Mouse (Mus musculus) embryo, embryonic 10 days (tissue): ENCODE data around the gene Cmya5.

Source experiments
- DNase-seq: peaks from one replicate; pipeline ENCODE4 v3.0.0-alpha.2; 2015; ENCODE audit warnings: low spot score

The Cmya5 gene

GRCm38 (mm10) chr13:93061311-93061710 is 83.2 kb downstream of the Cmya5 start:
- no peak for DNase-seq

- no peak for DNase-seq
Measured at GRCm38 (mm10) chr13:93060437-93060836, 84.1 kb downstream of the Cmya5 start.

DNA sequence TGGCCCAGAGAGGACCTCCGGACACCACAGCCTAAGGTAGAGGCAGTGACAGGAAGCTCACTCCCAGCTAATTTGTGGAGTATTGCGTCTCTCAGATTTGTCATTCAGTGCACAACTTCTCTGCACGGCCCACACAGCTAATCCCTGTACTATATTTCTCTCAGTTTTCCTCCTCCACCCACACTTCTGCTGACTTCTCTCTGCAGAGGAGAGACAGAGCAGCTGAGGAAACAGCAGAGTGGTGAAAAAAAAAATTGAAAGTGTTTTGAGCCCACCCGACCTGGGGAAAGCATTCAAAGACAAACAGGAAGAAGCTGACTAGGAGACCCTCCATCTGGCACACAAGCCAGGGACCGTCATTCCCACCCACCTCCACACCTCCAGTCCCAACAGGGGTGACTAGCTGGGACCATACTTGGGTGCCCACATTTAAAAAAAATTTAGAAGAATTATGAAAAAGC is 85.9 kb downstream of the Cmya5 start:
- DNase-seq = no peak

GRCm38 (mm10) chr13:93057492-93058260 is 86.8 kb downstream of the Cmya5 start:
- no peak for DNase-seq

DNA sequence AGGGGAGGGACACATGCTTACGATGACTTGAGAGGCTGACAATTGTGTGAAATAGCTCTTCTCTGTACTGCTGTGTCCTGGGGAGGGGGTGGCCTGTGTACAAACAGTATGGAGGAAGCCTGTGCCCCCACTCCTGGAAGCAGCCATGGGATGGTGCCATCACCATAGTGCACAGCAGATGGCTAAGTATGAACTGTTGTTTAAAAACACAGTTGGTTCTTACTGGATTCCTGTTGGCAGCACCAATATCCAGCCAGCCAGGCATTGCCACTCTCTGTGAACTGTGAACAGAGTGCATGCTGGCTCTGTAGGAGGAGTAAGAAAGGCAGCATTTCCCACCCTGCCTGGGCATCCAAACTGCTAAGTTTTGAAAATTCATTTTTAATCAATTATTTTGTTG is 88.4 kb downstream of the Cmya5 start:
- DNase-seq = no peak

DNA sequence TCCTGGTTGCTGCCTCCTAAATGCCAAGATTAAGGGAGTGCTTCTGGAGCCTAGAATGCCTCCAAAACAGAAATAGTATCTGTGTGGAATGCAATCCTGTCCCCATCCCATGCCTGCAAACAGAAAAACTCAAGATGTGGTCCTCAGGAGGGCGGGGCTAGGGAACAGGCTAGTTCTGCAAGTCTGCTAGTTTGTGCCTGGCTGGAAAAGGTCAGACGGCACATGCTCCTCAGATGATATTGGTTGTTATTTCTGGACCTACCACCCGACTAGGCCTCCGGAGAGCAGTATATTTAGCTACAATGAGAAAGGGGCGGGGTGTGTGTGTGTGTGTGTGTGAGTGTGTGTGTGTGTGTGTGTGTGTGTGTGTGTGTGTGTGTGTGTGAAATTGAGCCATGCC is 93.0 kb downstream of the Cmya5 start:
- no peak for DNase-seq

DNA sequence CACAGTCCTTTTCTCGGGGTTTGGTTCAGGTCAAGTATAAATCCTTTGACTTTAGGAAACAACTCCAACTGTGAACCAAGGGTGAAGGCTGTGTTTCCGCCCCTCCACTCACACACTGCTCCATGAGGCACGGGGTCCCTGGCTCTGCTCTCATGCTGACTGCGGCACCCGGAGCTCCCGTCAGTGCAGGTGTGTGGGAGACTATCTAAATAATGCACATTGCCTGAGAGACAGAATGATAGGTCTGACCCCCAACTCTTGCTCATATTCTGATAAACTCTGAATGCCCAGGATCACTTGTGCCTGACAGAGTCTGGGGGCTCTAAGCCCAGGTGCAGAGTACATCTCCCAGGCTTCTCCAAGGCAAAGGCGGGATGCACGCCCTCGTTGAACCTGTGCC is 103.5 kb downstream of the Cmya5 start:
- no peak for DNase-seq

DNA sequence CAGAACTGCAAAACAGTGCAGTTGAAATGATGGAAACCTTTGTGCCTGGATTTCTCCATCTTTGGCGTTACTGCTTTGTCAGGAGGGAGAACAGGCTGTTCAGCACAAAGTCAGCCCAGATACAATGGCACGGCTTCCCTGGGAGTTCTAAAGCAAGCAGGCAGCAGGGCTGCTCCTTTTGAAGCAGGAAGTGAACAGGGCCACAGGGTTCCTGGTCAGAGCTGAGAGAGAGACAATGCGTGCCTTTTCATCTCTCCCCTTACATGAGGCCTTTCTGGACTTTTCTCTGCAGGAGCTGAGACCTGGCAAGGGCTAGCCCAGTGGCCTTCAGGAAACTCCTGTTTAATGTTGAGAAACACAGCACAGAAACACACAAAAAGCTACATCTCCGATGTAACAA is 108.3 kb downstream of the Cmya5 start:
- no peak for DNase-seq

DNA sequence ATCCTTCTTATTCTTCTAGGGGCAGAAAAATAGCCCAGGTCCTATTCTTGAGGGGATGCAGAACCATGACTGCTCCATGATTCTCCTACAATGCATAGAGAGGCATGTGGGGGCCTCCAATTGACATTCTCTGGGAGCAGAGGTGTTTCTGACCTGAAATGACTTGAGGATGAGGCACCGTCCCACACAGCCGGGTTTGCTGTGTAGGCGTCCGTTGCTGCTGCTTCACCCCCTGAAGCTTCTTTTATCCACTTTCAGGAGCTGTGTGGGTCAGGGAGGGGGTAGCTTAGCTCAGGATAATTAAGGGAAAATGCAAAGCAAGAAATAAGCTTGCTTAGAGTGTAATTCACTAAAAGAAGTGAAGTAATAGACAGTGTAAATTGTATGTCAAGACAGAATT is 115.2 kb downstream of the Cmya5 start:
- no peak for DNase-seq

DNA sequence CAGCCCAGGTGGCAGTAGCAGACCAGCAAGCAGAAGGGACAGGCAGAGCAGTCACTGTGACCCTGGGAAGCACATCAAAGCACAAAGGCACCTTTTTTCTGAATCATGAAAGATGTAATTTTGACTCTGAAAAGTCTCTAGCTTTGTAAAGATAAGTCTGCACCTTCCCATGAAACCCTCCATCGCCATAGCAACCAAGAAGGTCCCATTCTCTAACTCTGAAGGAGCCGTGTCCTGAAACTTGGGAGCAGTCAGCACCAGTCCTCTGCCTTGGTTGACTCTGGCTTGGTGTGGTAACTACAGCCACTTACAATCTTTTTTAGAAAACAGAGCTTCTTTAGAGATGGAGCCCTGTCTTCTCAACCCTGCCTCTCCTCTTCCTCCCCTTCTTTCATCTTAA is 119.7 kb downstream of the Cmya5 start:
- no peak for DNase-seq

- DNase-seq = peak; percentile 35
Measured at GRCm38 (mm10) chr13:93022158-93022557, 122.4 kb downstream of the Cmya5 start.

GRCm38 (mm10) chr13:93012952-93013351 is 131.6 kb downstream of the Cmya5 start:
- DNase-seq = peak; percentile 3

DNA sequence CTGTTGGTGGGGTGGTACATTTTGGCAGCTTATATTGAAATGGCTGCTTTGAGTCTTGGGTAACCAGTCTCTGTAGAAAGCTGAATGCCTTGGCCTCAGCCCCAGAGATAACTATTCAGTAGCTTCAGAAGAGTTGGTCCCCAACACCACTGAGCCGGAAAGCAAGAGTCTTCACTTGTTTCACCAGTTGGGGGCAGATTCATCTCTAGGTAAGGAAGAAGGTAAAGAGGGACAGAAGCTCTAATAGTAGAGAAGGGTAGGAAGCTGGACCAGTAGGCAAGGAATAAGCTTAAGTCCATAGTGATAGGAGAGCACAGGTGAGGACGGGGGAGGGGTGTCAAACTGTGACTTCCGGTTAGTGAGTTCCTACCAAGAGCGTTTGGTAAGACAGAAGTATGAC is 133.2 kb downstream of the Cmya5 start:
- DNase-seq = no peak

GRCm38 (mm10) chr13:93010524-93010923 is 134.0 kb downstream of the Cmya5 start:
- DNase-seq = peak; percentile 1

GRCm38 (mm10) chr13:93007078-93007477 is 137.4 kb downstream of the Cmya5 start:
- DNase-seq = no peak

DNA sequence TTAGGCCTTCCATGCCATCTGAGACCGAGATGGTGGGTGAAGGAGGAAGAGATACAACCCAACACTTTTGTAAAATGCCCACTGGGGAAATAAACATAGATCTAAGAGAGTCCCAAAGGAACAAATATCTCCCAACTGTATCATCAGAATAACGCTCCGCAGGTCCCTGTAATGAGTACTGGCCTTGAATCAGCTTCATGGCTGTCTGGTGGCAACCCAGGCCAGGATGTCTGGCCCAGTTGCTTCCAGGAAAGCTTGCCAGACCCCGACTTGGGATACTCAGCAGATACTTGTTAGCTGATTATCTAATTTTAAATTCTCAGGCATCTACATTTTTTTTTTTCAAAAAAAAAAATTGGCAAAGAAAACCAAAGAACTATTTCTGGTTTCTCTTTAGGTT is 138.2 kb downstream of the Cmya5 start:
- no peak for DNase-seq

- DNase-seq = no peak
Measured at GRCm38 (mm10) chr13:93004003-93004402, 140.5 kb downstream of the Cmya5 start.

GRCm38 (mm10) chr13:93002456-93002855 is 142.1 kb downstream of the Cmya5 start:
- DNase-seq = no peak

DNA sequence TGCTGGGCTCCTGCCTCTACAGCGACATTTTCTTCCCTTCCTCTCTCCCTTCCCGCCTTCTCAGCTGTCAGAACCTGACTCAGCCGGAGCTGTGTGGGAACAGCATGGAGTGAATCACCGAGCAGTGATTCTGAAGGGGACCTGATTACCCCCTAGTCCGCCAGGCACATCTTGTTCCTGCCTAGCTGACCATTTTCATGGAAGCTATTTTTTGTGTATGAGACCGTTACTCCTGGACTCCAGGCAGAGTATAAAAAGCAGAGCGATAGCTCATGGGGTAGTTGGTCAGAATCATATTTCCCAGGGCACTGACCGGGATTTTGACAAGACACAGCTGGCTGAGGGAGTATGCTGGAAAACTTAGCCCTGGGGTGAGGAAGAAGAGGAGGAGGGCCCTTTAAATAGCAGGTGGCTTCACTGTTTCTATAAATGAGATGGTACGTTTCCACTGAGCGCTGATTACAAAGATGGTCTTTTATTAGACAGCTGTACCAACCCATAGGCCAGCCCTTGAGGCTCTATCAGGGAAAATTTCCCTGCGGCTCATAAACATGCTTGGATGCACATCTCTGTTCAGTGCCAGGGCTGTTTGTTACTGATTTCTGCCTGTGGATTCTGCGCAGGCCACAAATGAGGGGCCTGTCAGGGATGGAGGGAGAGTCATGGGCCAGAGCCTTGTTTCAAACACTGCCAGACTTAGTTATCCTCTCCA is 143.7 kb downstream of the Cmya5 start:
- no peak for DNase-seq

DNA sequence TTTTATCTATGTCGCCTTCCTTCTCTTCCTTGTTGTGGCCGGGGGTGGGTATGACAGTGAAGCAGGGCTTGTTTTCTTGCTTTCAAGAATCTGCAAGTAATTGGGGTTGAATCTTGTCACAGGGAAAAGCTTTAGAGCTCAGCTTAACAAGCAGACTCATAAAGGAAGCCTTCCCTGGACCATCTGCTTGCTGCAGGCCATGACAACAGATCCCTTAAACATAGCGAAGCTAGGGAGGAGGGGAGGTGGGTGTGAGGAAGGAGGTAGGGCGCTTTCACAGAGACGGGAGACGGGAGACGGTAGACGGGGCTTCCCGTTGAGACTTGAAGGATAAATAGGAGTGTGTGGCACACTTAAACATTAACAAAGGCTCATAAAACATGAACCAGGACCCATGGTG is 144.7 kb downstream of the Cmya5 start:
- DNase-seq = no peak

GRCm38 (mm10) chr13:92994743-92995142 is 149.8 kb downstream of the Cmya5 start:
- DNase-seq = no peak

DNA sequence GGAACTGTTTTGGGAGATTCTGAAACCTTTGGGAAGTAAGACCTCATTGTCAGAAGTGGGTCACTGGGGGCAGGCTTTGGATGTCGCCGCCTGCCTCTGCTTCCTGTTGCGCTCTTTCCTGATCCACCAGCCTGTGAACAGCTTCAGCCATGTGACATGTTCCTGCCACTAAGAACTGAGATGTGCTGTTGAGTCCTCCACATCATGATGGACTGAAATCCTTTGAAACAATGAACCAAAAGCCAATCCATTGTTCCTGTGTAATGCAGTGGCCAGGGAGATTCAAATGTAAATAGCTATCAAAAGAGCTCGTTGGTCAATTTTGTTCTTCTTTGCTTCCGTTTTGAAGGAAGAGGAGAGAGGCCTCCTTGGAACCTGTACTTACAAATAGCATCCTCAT is 151.7 kb downstream of the Cmya5 start:
- no peak for DNase-seq
